Mouse (Mus musculus) lung, postnatal 0 days (tissue): ENCODE results near the gene Abr.

Source experiments
- CTCF ChIP-seq: IDR thresholded peaks from 2 replicates; pipeline ENCODE4 v1.5.1; 2016; ENCODE audit warnings: antibody characterized with exemption, mild to moderate bottlenecking
- EP300 ChIP-seq: IDR thresholded peaks from 2 replicates; pipeline ENCODE4 v1.6.1; 2016; ENCODE audit warnings: antibody characterized with exemption, mild to moderate bottlenecking, control low read depth

DNA sequence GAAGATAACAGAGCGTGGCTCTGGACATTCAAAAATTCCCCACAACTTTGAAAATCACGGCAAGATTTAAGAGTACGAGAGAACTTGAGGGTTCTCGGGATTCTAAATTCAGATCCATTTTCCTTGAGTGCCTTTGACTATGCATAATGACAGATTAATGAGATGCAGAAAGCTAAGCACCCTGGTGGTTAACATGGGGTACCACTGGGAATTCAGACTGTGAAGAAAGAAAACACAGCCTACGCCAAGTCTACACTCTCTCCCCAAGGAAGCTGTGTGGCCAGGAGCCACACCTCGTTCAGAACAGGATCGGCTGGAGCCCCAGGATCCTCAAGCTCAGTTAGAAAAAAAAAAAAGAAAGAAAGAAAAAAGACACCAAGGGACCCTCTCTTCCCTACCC lies 229.6 kb downstream of the Abr start:
- TF ChIP-seq CTCF (no peak), EP300 (no peak)
